Mouse (Mus musculus) liver, embryonic 15.5 days (tissue): ENCODE measurements at regions not wholly inside any gene's neighbourhood (a gene's known extent, or its start where the extent isn't known, plus 50 kb on each side); places are given as distances from the start of the nearest gene placed in this dataset.

ENCODE experiments used
- ATAC-seq: fragments of 200-750 bp; cut with Nextera tagmentation; 2 replicates; pipeline ENCODE4 v1.8.0; 2017; ENCODE audit warnings: moderate number of reproducible peaks, mild to moderate bottlenecking, moderate library complexity; ENCODE audit not compliant: insufficient read depth
- H3K27ac ChIP-seq: fragments of 300-500 bp; sonication (generic); replicated peaks from 2 replicates; pipeline ENCODE4 v1.5.1; 2015; ENCODE audit warnings: mild to moderate bottlenecking, inconsistent platforms
- H3K27me3 ChIP-seq: fragments of 300-500 bp; sonication (generic); 2 replicates; pipeline ENCODE4 v1.6.1; 2015; ENCODE audit warnings: mild to moderate bottlenecking, inconsistent platforms
- H3K36me3 ChIP-seq: fragments of 300-500 bp; sonication (generic); replicated peaks from 2 replicates; pipeline ENCODE4 v1.6.1; 2015; ENCODE audit warnings: moderate library complexity, mild to moderate bottlenecking, inconsistent platforms
- H3K4me1 ChIP-seq: fragments of 300-500 bp; sonication (generic); replicated peaks from 2 replicates; pipeline ENCODE4 v1.6.1; 2015; ENCODE audit warnings: inconsistent platforms
- H3K4me2 ChIP-seq: fragments of 300-500 bp; sonication (generic); 2 replicates; pipeline ENCODE4 v1.6.1; 2015; ENCODE audit warnings: moderate library complexity, mild to moderate bottlenecking, inconsistent platforms
- H3K4me3 ChIP-seq: fragments of 300-500 bp; sonication (generic); replicated peaks from 2 replicates; pipeline ENCODE4 v1.5.1; 2015; ENCODE audit warnings: mild to moderate bottlenecking, inconsistent platforms
- H3K9ac ChIP-seq: fragments of 300-500 bp; sonication (generic); 2 replicates; pipeline ENCODE4 v1.6.1; 2015; ENCODE audit warnings: moderate library complexity, mild to moderate bottlenecking, inconsistent platforms
- H3K9me3 ChIP-seq: fragments of 300-500 bp; sonication (generic); replicated peaks from 2 replicates; pipeline ENCODE4 v1.6.1; 2016; ENCODE audit warnings: inconsistent platforms
- WGBS: fragments of 180-500 bp; shearing (Covaris S2); methylation state at CpG from one replicate; pipeline ENCODE4 v1.1.7; 2015; ENCODE audit warnings: mixed read lengths; ENCODE audit not compliant: insufficient replicate concordance; 5-methylcytosine and 5-hydroxymethylcytosine counted together

GRCm38 (mm10) chr7:90059629-90060301, 70.2 kb upstream of the Picalm start:
- Histone ChIP-seq H3K36me3 (no peaks in the 10 kb centered on the region), H3K4me3 (peak overlapping the region; percentile 51), H3K4me1 (peaks cover 95% of the 10 kb centered on the region), H3K4me2 (peak overlapping the region; percentile 77), H3K9ac (peak overlapping the region; percentile 76), H3K27ac (peak overlapping the region; percentile 98), H3K27me3 (no peaks in the 10 kb centered on the region), H3K9me3 (no peaks in the 10 kb centered on the region)
- ATAC-seq: peak; percentile 20
- 27% methylated on average over 6 of the region's 6 CpGs for WGBS

GRCm38 (mm10) chr7:90060343-90061175, 69.5 kb upstream of the Picalm start:
- Histone ChIP-seq H3K4me3 (peak overlapping the region; percentile 51), H3K27me3 (no peaks in the 10 kb centered on the region), H3K36me3 (no peaks in the 10 kb centered on the region), H3K9ac (peak overlapping the region; percentile 76), H3K27ac (peak overlapping the region; percentile 98), H3K9me3 (no peaks in the 10 kb centered on the region), H3K4me1 (peaks cover 95% of the 10 kb centered on the region), H3K4me2 (peak overlapping the region; percentile 77)
- WGBS: 15% methylated on average over 16 of the region's 16 CpGs
- peak; percentile 86 for ATAC-seq

GRCm38 (mm10) chr7:90061701-90062100, 68.3 kb upstream of the Picalm start:
- H3K27ac ChIP-seq: peak overlapping the region; percentile 98
- H3K9me3 ChIP-seq: no peaks in the 10 kb centered on the region
- H3K9ac ChIP-seq: peak overlapping the region; percentile 76
- peak overlapping the region; percentile 77 for H3K4me2 ChIP-seq
- ATAC-seq: no peak
- WGBS: 63% methylated on average over 7 of the region's 7 CpGs
- H3K4me3 ChIP-seq: peak overlapping the region; percentile 51
- no peaks in the 10 kb centered on the region for H3K36me3 ChIP-seq
- H3K27me3 ChIP-seq: no peaks in the 10 kb centered on the region
- H3K4me1 ChIP-seq: peaks cover 99% of the 10 kb centered on the region

- Histone ChIP-seq H3K4me2 (peak overlapping the region; percentile 77), H3K27me3 (no peaks in the 10 kb centered on the region), H3K9ac (peak overlapping the region; percentile 60), H3K27ac (peak overlapping the region; percentile 98), H3K9me3 (no peaks in the 10 kb centered on the region), H3K4me3 (peak overlapping the region; percentile 35), H3K4me1 (peaks cover 100% of the 10 kb centered on the region), H3K36me3 (no peaks in the 10 kb centered on the region)
- peak; percentile 86 for ATAC-seq
- WGBS: 17% methylated on average over 9 of the region's 9 CpGs
Observed at GRCm38 (mm10) chr7:90062874-90063273, 67.1 kb upstream of the Picalm start.

- Histone ChIP-seq H3K4me2 (peak overlapping the region; percentile 19), H3K27me3 (no peaks in the 10 kb centered on the region), H3K9me3 (no peaks in the 10 kb centered on the region), H3K9ac (peak overlapping the region; percentile 7; the same call in 1 of the 2 replicates), H3K4me1 (peaks cover 94% of the 10 kb centered on the region), H3K36me3 (no peaks in the 10 kb centered on the region), H3K27ac (peak overlapping the region; percentile 98), H3K4me3 (no peak overlapping the region)
- no peak for ATAC-seq
- WGBS: 36% methylated on average over 1 of the region's 1 CpGs
Observed at GRCm38 (mm10) chr7:90064198-90064597, 65.8 kb upstream of the Picalm start.

- H3K9ac ChIP-seq: 0 out of 2 replicates have a peak overlapping the region, but pooled peaks have one; percentile 3
- H3K4me2 ChIP-seq: peak overlapping the region; percentile 19
- no peak for ATAC-seq
- WGBS: 51% methylated on average over 9 of the region's 9 CpGs
- H3K36me3 ChIP-seq: no peaks in the 10 kb centered on the region
- H3K4me3 ChIP-seq: no peak overlapping the region
- H3K27ac ChIP-seq: peak overlapping the region; percentile 98
- no peaks in the 10 kb centered on the region for H3K9me3 ChIP-seq
- H3K4me1 ChIP-seq: peaks cover 89% of the 10 kb centered on the region
- H3K27me3 ChIP-seq: no peaks in the 10 kb centered on the region
Observed at GRCm38 (mm10) chr7:90065269-90065955, 64.6 kb upstream of the Picalm start.

- no peak for ATAC-seq
- Histone ChIP-seq H3K9ac (peak overlapping the region; percentile 3; the same call in 1 of the 2 replicates), H3K4me3 (no peak overlapping the region), H3K36me3 (no peaks in the 10 kb centered on the region), H3K27ac (peak overlapping the region; percentile 98), H3K4me2 (no peak overlapping the region), H3K27me3 (no peaks in the 10 kb centered on the region), H3K4me1 (peaks cover 83% of the 10 kb centered on the region), H3K9me3 (no peaks in the 10 kb centered on the region)
- WGBS: 72% methylated on average over 5 of the region's 5 CpGs
Observed at GRCm38 (mm10) chr7:90066275-90066674, 63.7 kb upstream of the Picalm start.

GRCm38 (mm10) chr7:90067961-90068665, 61.9 kb upstream of the Picalm start:
- H3K9ac ChIP-seq: 0 out of 2 replicates have a peak overlapping the region, but pooled peaks have one; percentile 4

GRCm38 (mm10) chr7:90070267-90070666, 59.7 kb upstream of the Picalm start:
- no peaks in the 10 kb centered on the region for H3K27me3 ChIP-seq
- peaks cover 74% of the 10 kb centered on the region for H3K4me1 ChIP-seq

More at GRCm38 (mm10) chr7:90067961-90068665, 61.9 kb upstream of the Picalm start:
- Histone ChIP-seq H3K4me3 (no peak overlapping the region), H3K4me1 (peaks cover 76% of the 10 kb centered on the region), H3K36me3 (no peaks in the 10 kb centered on the region), H3K27ac (peak overlapping the region; percentile 98), H3K27me3 (no peaks in the 10 kb centered on the region), H3K4me2 (no peak overlapping the region), H3K9me3 (no peaks in the 10 kb centered on the region)
- WGBS: 28% methylated on average over 3 of the region's 3 CpGs
- peak; percentile 25; the same call in 1 of the 2 replicates for ATAC-seq

GRCm38 (mm10) chr7:90073865-90074264, 56.1 kb upstream of the Picalm start:
- peaks cover 77% of the 10 kb centered on the region for H3K4me1 ChIP-seq
- no peaks in the 10 kb centered on the region for H3K36me3 ChIP-seq
- ATAC-seq: 0 out of 2 replicates have a peak, but pooled peaks have one; percentile 36
- H3K9ac ChIP-seq: no peak overlapping the region
- 36% methylated on average over 5 of the region's 5 CpGs for WGBS
- no peak overlapping the region for H3K4me3 ChIP-seq
- H3K27ac ChIP-seq: peak overlapping the region; percentile 88
- no peak overlapping the region for H3K4me2 ChIP-seq
- no peaks in the 10 kb centered on the region for H3K27me3 ChIP-seq
- no peaks in the 10 kb centered on the region for H3K9me3 ChIP-seq

More at GRCm38 (mm10) chr7:90070267-90070666, 59.7 kb upstream of the Picalm start:
- WGBS: 78% methylated on average over 7 of the region's 7 CpGs
- ATAC-seq: no peak
- Histone ChIP-seq H3K9me3 (no peaks in the 10 kb centered on the region), H3K9ac (no peak overlapping the region), H3K4me3 (no peak overlapping the region), H3K36me3 (no peaks in the 10 kb centered on the region), H3K27ac (peak overlapping the region; percentile 56), H3K4me2 (no peak overlapping the region)
